Mouse (Mus musculus) lung, adult 18-20 months (tissue): ENCODE data around the gene Nat8f7.
"Not testable (repeated sequence)": the region's sequence is repeated elsewhere in the genome, so short reads cannot be mapped to it uniquely, and the experiment has no call there.

Experiments
- DNase-seq, 2 experiments: peaks; one replicate each; pipeline ENCODE4 v3.0.0; 2022; ENCODE audit warnings: mixed read lengths in 2 of 2

The Nat8f7 gene

GRCm38 (mm10) chr6:85713105-85713504 lies at the start of gene Nat8f7:
TSS of gene Nat8f7 (minus strand) at chr6:85713205.
- peak in 1 of 2 experiments; percentile 5 for DNase-seq

- not testable (repeated sequence) for DNase-seq
Observed at GRCm38 (mm10) chr6:85762678-85763077, 49.7 kb upstream of the Nat8f7 start.

GRCm38 (mm10) chr6:85755705-85756249 lies 42.8 kb upstream of the Nat8f7 start:
- peak; percentile 25 to 32 for DNase-seq

- DNase-seq: not testable (repeated sequence)
Observed at GRCm38 (mm10) chr6:85709607-85710006, 3.4 kb downstream of the Nat8f7 start.

- DNase-seq: not testable (repeated sequence)
Observed at GRCm38 (mm10) chr6:85709206-85709605, 3.8 kb downstream of the Nat8f7 start.

GRCm38 (mm10) chr6:85701943-85702342 lies 11.1 kb downstream of the Nat8f7 start:
- DNase-seq: peak; percentile 83 to 86
